Mouse (Mus musculus) kidney, adult 8-10 months (tissue): ENCODE measurements around the gene Pusl1.

ENCODE experiments used
- DNase-seq, 2 experiments: peaks; one replicate each; pipeline ENCODE4 v3.0.0; 2022

Pusl1 gene

DNA sequence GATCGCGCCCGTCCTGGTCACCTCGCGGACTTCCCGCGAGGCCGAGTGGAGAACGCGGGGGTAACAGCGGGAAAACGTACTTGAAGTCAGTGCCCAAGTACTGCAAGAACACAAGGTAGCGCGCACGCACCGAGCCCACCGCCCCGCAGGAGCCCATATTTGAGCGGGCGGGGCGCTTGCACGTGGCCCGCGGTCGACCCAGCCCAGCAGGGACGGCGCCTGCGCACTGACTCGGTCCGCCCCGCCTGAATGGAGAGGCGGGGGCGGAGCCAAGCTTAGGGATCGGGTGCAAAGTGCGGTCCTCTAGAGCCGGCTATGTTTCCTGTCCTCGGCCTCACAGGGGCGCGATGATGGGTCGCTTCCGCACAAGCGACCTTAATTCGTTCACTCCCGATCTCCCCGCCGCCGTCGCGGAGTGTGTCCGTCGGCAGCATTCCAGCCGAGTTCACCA is at the start of gene Pusl1, which contains the start of gene Acap3:
Gene Pusl1, minus strand, starts transcription at position 231 of the 451 bp plus-strand sequence.
Gene Acap3, plus strand, starts transcription at position 272 of the 451 bp plus-strand sequence.
- DNase-seq: peak; percentile 93 to 97

DNA sequence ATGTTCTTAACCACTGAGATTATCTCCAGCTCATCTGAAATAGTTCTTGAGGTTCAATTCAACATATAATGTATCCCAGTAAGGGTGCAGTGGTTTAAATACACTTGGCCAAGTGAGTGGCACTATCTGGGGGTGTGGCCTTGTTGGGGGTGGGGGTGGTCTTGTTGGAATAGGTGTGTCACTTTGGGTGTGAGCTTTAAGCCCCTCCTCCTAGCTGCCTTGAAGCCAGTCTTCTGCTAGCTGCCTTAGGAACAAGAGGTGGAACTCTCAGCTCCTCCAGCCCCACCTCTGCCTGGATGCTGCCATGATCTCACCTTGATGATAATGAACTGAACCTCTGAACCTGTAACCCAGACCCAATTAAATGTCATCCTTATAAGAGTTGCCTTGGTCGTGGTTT is 40.5 kb upstream of the Pusl1 start:
- DNase-seq: no peak

DNA sequence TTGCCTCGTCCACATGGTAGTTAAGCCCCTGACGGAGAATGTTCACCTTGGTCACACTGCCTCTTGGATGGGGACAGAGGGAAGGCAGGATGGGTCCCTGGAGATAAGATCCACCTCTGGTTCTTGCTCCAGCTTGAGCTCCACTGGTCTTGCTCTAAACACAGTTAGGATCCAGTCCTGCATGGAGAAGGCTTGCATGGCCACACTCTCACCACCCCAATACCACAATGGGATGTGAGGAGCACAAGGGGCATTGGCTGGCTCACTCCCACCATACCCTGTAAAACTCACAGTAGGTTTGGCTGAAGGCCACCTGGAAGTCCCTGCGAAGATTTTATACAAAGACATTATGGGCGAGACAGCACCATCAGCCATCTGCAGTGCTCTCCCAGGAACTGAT is 17.2 kb upstream of the Pusl1 start:
- DNase-seq: no peak

DNA sequence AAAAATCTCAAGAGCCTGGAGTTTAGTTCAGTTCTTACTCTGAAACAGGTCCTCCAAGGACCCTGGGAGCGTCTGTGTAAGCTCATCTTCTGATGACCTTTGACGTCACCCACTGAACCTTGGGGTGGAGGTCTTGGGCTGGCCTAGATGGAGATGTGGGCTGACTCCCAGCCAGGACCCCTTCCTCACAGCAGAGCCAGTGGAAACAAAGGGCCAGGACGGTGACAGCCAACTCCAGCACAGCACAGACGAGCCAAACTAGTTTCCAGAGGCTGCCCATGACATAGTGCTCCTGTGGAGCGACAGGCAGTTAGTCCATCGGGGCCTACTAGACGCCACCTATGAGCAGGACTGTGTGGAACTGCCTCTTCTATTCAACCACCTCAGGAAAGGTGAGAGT is 16.7 kb upstream of the Pusl1 start:
- no peak for DNase-seq

DNA sequence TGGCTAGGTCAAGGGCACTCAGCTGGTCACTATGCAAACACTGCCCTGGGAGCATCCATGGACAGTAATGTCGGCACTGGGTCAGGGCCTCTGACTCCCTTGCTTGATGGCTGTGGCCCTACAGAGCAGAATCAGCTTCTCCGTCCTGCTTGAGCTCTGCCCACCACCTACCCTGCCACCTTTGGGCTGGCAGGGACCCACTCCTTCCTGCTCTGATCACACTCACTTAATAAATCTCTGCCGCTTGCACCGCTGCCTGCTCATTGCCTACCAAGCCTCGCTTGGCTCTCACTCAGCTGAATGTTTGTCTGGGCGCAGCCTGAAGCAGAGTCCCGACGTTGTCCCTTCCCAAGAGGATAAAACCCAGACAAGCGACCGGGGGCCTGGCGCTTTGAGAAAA is 15.4 kb upstream of the Pusl1 start:
- DNase-seq: no peak

DNA sequence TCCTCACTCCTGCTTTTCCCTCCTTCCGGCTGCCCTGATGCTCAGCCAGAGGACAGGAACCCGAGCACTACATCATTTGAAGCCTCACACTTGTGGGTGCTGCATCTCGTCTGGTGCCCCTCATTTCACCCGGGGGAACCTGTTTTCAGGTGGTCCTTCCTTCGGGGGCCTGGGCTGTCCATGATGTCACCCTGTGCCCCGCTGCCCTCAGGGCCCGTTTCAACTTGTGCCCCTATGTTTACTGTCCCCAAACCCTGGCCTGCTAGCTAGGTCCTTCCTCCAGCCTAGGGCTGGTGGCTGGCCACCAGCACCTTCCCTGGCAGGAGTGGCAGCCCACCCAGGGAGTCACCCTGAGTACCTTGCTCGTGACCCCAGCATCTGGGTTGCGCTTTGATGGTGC is 14.5 kb upstream of the Pusl1 start:
- no peak for DNase-seq

DNA sequence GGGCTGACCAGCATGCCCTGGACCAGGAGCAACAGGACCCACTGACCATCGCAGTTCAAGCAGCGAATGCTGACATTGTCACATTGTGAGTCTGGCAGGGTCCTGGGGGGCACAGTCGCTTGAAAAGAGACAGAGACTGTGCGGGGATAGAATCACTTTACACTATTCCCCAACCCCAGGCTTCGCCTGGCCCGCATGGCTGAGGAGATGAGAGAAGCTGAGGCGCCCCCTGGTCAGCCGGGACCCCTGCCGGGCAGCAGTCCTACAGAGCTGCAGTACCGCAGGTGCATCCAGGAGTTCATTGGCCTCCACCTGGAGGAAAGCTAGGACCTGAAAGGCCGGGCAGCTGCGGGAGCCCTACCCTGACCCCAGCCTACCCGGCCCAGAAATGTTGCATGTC is 14.1 kb upstream of the Pusl1 start:
- DNase-seq: no peak

DNA sequence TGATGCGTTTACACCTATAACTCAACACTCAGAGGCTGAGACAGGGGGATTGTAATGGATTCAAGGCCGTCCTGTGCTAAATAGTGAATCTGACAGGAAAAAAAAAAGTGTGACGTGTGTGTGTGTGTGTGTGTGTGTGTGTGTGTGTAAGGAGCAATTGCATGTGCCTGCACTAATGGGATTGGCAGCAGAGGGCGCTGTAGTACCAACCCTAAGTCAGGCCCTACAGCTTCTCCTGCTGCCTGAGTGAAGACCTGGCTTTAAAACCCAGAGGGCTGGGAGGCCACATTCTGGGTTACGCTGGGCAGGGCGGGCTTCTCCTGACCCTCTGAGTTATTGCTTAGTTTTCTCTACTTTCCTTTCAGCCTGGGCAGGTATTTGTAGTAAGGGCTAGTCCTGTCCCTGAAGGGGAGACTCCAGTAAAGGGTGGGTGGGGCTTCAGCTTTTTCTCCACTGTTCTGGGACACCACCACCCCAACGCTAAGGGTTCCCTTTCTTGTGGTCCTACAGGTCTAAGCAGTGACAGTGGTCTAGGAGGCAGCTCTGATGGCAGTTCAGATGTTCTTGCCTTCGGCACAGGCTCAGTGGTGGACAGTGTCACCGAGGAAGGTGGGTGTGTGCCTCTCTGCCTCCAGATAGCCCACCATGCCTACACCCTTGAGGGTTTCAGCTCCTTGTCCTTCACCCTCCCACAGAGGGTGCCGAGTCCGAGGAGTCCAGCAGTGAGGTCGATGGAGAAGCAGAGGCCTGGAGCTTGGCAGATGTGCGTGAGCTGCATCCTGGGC is 12.9 kb upstream of the Pusl1 start:
- peak in 1 of 2 experiments; percentile 38 for DNase-seq

DNA sequence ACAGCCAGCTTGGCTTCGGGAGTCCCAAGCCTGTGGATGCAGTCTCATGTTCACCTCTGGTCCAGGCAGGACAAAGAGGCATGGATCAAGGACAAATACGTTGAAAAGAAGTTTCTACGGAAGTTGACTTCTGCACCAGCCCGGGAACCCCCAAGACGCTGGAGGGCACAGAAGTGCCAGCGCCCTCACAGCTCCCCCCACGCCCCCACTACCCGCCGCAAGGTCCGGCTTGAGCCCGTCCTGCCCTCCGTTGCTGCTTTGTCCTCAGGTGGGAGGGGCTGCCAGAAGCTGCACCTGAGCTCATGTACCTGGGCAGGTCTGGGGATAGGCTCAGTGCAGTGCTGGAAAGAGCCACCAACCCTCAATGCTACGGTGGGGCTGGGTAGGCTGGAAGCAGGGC is 11.7 kb upstream of the Pusl1 start:
- DNase-seq: no peak

DNA sequence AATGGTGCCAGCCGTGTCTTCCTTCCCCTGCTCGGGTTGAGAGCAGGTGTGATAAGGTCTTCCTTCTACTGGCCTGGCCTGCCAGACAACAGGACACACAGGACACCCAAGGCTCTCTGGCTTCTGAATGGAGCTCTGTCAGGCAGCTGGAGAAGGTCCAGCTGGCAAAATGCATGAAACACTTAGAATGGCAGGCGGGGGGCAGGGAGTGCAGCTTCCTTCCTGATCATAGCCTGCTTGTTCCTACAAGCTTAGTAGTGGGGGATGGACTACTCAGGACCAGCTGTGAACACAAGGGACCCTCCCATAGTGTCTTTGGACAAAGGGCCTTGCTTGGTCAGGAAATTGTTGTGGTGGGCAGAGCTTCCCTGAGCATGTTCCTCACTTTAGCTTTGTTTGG is 9.6 kb upstream of the Pusl1 start:
- no peak for DNase-seq

DNA sequence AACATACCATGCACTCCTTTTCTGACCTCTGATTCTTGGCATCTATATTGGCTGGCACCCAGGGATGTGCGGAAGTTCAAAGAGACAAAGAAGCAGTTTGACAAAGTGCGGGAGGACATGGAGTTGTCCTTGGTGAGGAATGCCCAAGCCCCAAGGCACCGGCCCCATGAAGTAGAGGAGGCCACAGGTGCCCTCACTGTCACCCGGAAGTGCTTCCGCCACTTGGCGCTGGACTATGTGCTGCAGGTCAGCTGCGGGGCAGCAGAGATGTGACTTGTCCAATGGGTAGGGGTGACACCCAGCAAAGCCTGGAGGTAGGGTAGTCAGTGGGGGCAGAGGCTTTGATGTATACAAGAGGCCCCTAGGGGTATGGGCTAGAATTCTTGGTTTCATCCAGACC is 7.8 kb upstream of the Pusl1 start:
- no peak for DNase-seq

DNA sequence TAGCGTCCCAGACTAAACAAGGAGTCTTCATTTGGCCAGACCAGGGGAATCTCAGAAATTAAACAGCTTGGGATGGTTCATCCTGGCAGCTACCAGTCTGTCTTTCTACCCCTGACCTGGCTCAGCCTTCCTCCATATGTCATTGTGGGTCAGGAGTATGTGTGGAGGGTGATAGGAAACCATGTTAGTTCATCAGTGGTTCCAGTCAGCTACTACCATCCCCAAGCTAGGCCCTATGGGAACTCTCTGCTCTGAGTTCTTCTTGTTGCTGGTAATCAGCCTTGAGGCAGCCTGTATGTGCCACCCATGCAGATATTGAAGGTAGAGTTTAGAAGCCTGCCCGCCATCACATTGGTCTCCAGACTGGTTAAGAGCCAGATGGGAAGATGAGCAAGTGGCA is 6.7 kb upstream of the Pusl1 start:
- no peak for DNase-seq

DNA sequence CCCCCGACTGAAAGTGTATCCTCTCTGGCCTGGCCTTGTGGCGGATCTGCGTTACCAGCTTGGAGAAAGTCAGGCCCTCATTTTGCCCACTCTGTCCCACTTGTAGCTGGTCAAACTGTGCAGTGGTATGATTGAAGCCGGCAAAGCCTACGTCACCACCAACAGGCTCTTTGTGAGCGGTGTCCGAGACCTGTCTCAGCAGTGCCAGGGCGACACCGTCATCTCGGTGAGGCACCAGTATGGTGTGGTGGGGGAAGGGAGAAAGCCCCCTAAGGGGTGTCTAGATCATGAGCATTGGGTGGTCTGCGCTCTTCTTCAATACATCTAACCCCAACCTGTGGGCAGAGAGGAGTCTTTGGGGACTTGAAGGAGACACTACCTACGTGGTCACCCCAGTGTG is 4.9 kb upstream of the Pusl1 start:
- DNase-seq: no peak

DNA sequence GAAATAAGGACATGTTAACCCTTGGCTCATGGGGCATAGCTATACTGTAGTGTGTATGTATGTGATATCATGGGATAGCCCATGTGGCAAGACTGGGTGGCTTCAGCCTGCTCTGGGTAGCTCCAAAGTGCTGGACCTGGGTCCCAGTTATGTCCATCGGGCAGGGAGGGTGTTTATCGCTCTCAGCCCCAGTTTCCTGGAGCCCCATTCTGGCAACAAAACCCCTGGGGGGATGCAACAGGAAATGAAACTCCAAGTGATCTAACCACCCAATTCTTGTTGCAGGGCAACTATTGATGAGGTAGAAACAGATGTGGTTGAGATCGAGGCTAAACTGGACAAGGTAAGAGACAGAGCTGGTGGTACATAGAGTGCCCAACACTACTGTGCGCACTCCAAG is 4.2 kb upstream of the Pusl1 start:
- DNase-seq: no peak

DNA sequence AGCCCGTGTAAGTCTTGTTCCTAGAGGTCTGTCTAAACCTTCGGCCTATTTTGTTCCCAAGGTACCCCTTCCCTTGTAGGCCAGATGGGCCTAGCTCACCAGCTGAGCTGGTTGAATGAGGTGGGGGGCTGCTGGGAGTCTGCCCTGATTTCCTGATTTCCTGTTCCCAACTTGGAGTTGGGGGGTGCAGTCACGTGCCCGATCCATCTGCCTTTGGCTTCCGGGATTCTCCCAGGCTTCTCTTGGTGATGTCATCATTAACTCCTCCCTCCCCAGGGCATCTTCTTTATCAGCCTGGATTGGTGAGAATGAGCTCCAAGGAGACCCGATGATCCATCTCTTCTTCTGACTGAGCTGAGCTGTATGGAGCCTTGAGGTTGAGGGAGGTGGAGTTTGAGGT is 3.6 kb upstream of the Pusl1 start:
- DNase-seq: peak; percentile 43 to 60

DNA sequence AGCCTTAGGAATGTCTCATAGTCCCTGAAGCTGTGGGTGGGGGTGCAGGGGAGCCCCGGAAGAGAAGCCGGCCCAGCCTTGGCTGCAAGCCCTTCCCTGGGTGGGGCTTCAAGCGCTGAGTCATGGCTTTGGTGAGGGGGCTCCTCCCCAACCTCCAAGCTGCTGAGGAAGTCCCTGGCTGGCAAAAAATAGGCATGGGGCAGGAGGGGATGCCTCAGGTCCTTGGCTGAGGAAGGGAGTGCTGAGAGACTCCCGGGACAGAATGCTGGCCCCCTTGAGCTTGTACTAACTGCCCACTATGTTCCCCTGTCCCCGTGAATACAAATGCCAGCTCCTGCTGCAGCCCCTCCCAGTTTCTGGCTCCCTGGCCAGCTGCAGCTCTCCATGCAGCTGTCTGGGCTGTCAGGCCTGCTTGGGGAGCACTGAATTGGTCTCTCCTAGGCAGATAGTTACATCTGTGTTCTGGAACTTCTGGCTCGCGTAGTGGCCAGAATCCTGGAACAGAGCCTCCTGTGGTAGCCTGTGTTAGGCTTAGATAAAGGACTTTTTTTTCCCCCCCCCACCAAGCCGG is 2.8 kb upstream of the Pusl1 start:
- peak; percentile 55 to 60 for DNase-seq

DNA sequence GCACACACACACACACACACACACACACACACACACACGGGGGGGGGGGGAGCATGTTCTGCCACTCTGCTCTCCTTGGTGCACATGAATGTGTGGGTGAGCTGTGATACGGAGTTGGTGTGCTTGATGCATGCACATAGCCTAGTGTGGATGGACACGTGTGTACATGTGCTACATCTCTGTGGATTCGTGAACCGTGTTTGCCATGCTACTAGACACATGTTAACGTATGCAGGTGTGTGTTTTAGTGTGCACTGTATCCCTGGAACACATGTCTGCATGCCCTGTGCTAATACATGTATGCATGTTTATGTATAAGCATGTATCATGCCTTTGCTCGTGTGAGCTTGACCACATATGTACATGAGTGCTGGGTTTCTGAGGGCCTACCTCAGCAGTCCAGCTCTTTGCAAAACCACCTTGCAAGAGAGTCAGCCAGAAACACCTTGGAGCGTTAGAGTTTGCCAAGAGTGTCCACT is 1.7 kb upstream of the Pusl1 start:
- DNase-seq: no peak

DNA sequence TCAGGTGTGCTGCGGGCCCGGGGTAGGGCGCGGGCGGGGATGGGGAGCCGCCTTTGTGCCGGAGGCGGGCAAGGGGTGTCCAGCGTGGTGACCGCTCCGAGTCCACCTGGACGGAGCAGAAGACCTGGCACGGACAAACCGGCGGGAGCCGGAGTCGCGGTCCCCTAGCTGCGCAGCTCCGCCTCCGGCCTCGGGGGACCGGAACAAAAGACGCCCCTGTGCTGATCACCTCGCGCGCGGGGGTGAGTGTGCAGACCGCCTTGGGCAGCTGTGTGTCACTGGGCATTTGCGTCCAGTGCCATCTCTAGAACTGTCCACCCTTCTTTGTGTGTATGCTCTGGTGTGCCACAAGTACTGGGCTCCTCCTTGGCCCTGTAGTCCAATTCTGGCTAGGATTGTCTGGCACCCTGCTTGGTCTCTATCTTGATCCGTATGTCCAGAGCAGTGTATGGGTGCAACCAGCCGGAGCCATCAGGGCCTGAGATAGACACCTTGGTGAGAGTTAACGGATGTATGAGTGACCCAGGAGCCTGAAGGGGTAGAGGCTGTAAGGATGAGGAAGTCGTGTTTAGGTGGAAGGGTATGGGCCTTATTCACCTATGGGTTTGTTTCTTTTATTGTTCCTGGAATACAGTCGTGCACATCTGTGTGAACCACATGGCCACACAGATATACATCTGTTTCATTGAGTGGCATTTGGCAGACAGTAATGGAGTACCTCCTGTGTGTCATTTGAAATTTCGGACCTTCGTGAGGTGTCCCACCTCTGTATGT is 1.0 kb upstream of the Pusl1 start:
- DNase-seq: peak in 1 of 2 experiments; percentile 26

DNA sequence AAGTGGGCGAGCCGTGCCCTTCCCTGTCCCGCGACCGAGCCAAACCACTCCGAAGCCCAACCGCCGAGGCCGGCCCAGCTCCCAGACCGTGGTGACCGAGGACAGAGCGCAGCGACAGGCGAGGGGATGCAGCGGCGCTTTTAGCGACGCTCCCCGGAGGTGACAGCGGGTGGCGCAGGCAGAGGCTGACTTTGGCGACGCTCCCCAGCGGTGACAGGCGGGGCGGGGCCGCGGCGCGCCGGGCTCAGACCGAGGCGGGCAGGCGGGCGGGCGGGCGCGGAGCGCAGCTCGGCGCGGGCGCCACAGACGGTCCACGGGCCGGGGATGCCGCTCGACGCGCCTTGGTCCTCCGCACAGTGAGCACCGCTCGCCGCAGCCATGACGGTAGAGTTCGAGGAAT is 436 bp upstream of the Pusl1 start:
- DNase-seq: peak; percentile 61 to 74

DNA sequence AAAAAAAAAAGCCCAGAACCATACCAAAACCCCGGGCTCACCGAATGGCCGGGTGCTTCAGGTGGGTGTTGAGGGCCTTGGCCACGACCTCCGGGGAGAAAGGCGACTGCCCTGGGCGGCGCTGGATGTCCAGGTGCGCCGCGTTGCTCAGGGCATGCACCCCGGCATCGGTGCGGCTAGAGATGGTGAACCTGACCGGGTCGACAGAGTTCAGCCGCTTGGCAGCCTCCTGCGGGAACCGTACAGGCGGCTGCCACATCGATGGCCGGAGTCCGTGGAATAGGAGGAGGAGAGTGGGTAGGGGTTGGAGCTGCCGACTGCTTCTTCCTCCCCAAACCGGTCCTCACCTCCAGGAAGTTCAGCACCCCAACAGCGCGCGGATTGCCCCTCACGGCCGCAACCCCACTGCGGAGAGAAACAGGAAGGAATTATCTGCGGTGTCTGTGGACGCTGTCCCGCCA is 540 bp downstream of the Pusl1 start:
- DNase-seq: no peak

DNA sequence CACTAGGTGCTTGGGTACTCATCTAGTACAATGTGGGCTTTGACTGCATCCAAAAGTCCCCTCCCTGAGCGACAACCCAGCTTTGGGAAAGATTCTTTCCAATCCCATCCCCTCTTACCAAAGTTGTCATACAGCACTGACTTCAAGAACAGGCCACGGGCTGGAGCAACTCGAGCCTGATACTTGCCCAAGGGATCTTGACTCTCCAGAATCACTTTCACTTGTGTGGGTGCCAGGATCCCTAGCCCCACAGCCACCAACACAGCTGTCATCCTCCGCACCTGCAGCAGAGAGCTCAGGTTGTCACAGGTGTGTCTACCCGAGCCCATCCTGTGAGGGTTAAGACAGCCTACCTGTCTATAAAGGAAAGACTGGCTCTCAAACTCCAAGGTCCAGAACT is 2.3 kb downstream of the Pusl1 start:
- peak in 1 of 2 experiments; percentile 1 for DNase-seq

DNA sequence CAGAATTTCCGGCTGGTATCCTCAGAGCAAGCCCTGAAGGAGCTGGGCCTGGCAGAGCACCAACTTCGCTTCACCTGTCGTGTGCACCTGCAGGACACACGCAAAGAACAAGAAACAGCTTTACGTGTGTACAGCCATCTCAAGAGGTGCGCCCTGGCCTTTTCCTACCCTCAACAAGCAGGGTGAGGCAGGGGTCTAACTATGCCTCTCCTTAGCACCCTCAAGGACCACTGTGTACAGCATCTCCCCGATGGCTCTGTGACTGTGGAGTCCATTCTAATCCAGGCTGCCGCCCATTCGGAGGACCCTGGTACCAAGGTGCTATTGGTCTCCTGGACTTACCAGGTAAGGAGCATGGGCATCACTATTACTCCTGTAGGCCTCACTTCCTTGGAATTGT is 3.4 kb downstream of the Pusl1 start:
- no peak for DNase-seq

DNA sequence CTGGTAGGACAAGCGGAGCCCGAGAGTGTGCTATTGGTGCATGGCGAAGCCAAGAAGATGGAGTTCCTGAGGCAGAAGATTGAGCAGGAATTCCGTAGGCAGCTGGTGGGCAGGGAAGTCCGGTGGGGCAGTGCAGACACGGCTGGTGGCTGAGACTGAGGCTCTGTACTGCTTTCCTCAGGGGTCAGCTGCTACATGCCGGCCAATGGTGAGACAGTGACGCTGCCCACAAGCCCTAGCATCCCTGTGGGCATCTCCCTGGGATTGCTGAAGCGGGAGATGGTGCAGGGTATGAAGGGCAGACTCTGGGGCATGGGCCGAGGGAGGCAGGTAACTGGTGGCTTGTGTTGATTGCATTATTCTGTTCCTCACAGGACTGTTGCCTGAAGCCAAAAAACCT is 3.9 kb downstream of the Pusl1 start:
- no peak for DNase-seq

DNA sequence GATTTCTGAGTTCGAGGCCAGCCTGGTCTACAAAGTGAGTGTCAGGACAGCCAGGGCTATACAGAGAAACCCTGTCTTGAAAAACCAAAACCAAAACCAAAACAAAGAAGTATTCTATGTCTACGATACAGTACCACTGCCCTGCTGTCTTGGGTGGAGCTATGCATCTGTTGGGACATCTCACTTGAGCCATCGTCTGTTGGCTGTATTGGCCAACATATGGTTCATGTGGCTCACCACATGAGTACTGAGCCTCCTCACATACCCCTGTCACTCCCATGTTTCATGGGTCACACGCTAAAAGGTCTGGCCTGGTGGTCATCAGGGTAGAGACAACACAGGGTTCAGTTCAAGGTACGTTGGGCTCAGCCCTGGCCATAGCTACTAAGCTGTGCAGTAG is 5.3 kb downstream of the Pusl1 start:
- DNase-seq: no peak
